Mouse (Mus musculus) thymus, adult 2 months (tissue): ENCODE results near the gene BC005624.

Source experiments
- CTCF ChIP-seq: fragments of 200-500 bp; IDR thresholded peaks from 2 replicates; pipeline ENCODE4 v1.5.1; 2012; ENCODE audit warnings: mild to moderate bottlenecking, control low read depth, low read length, moderate library complexity, borderline replicate concordance; ENCODE audit not compliant: control insufficient read depth, poor library complexity, insufficient read depth; ENCODE audit errors: extremely low read depth
- POLR2A ChIP-seq: fragments of 200-500 bp; IDR thresholded peaks from 2 replicates; pipeline ENCODE4 v1.6.1; 2012; ENCODE audit warnings: mild to moderate bottlenecking, low read length, control low read depth, moderate library complexity; ENCODE audit not compliant: control insufficient read depth, poor library complexity, insufficient read depth; ENCODE audit errors: extremely low read depth

GRCm38 (mm10) chr2:30985111-30986020, 3.4 kb upstream of the BC005624 start:
- TF ChIP-seq CTCF (no peak), POLR2A (no peak)
